Mouse (Mus musculus): ENCODE data around the gene Rab6b.

Rab6b gene

GRCm38 (mm10) chr9:103111621-103112470 lies at the start of gene Rab6b:
Gene Rab6b (plus strand): TSS chr9:103111787.
- Histone ChIP-seq H3K27me3 (ENCODE audit: insufficient read depth, low read length) (peaks cover 70% of the 10 kb centered on the region), H3K4me1 (replicated peaks; ENCODE audit: low read depth, low read length) (peaks cover 27% of the 10 kb centered on the region), H3K9me3 (ENCODE audit: low read length) (peaks cover 24% of the 10 kb centered on the region), H3K36me3 (ENCODE audit: insufficient read depth, low read length) (no peaks in the 10 kb centered on the region), H3K4me3 (replicated peaks; ENCODE audit: low read length) (peak within 1 kb of the TSS; percentile 84)
- TF ChIP-seq CTCF (conservative IDR thresholded peaks at IDR 0.05; ENCODE audit: low read length), result no peak
- TF ChIP-seq POU5F1 (IDR thresholded peaks at IDR 0.05; ENCODE audit: borderline replicate concordance, low read length), result no peak
- TF ChIP-seq NANOG (IDR thresholded peaks at IDR 0.05; ENCODE audit: borderline replicate concordance, low read length), result no peak

GRCm38 (mm10) chr9:103063591-103063990 lies 48.0 kb upstream of the Rab6b start:
- TF ChIP-seq POU5F1 (IDR thresholded peaks at IDR 0.05; ENCODE audit: borderline replicate concordance, low read length), result no peak
- no peak for TF ChIP-seq CTCF (conservative IDR thresholded peaks at IDR 0.05; ENCODE audit: low read length)
- TF ChIP-seq NANOG (IDR thresholded peaks at IDR 0.05; ENCODE audit: borderline replicate concordance, low read length), result no peak
- no peaks in the 10 kb centered on the region for H3K4me1 ChIP-seq (replicated peaks; ENCODE audit: low read depth, low read length)
- no peaks in the 10 kb centered on the region for H3K36me3 ChIP-seq (ENCODE audit: insufficient read depth, low read length)
- peaks cover 11% of the 10 kb centered on the region for H3K27me3 ChIP-seq (ENCODE audit: insufficient read depth, low read length)
- no peaks in the 10 kb centered on the region for H3K9me3 ChIP-seq (ENCODE audit: low read length)
- H3K4me3 ChIP-seq (replicated peaks; ENCODE audit: low read length), result no peak overlapping the region

- Histone ChIP-seq H3K36me3 (ENCODE audit: insufficient read depth, low read length) (no peaks in the 10 kb centered on the region), H3K27me3 (ENCODE audit: insufficient read depth, low read length) (peaks cover 13% of the 10 kb centered on the region), H3K4me3 (replicated peaks; ENCODE audit: low read length) (no peak overlapping the region), H3K9me3 (ENCODE audit: low read length) (no peaks in the 10 kb centered on the region), H3K4me1 (replicated peaks; ENCODE audit: low read depth, low read length) (no peaks in the 10 kb centered on the region)
- TF ChIP-seq CTCF (conservative IDR thresholded peaks at IDR 0.05; ENCODE audit: low read length) (no peak), NANOG (IDR thresholded peaks at IDR 0.05; ENCODE audit: borderline replicate concordance, low read length) (no peak), POU5F1 (IDR thresholded peaks at IDR 0.05; ENCODE audit: borderline replicate concordance, low read length) (no peak)
Measured at GRCm38 (mm10) chr9:103066845-103067244, 44.7 kb upstream of the Rab6b start.

- no peak overlapping the region for H3K4me3 ChIP-seq (replicated peaks; ENCODE audit: low read length)
- H3K27me3 ChIP-seq (ENCODE audit: insufficient read depth, low read length), result peaks cover 16% of the 10 kb centered on the region
- H3K9me3 ChIP-seq (ENCODE audit: low read length), result no peaks in the 10 kb centered on the region
- no peak for TF ChIP-seq CTCF (conservative IDR thresholded peaks at IDR 0.05; ENCODE audit: low read length)
- no peak for TF ChIP-seq NANOG (IDR thresholded peaks at IDR 0.05; ENCODE audit: borderline replicate concordance, low read length)
- TF ChIP-seq POU5F1 (IDR thresholded peaks at IDR 0.05; ENCODE audit: borderline replicate concordance, low read length), result no peak
- no peaks in the 10 kb centered on the region for H3K4me1 ChIP-seq (replicated peaks; ENCODE audit: low read depth, low read length)
- H3K36me3 ChIP-seq (ENCODE audit: insufficient read depth, low read length), result no peaks in the 10 kb centered on the region
Measured at GRCm38 (mm10) chr9:103067651-103068050, 43.9 kb upstream of the Rab6b start.

- no peak for TF ChIP-seq CTCF (conservative IDR thresholded peaks at IDR 0.05; ENCODE audit: low read length)
- no peak for TF ChIP-seq POU5F1 (IDR thresholded peaks at IDR 0.05; ENCODE audit: borderline replicate concordance, low read length)
- no peak for TF ChIP-seq NANOG (IDR thresholded peaks at IDR 0.05; ENCODE audit: borderline replicate concordance, low read length)
- Histone ChIP-seq H3K9me3 (ENCODE audit: low read length) (no peaks in the 10 kb centered on the region), H3K27me3 (ENCODE audit: insufficient read depth, low read length) (peaks cover 16% of the 10 kb centered on the region), H3K36me3 (ENCODE audit: insufficient read depth, low read length) (no peaks in the 10 kb centered on the region), H3K4me1 (replicated peaks; ENCODE audit: low read depth, low read length) (no peaks in the 10 kb centered on the region), H3K4me3 (replicated peaks; ENCODE audit: low read length) (no peak overlapping the region)
Measured at GRCm38 (mm10) chr9:103068769-103069168, 42.8 kb upstream of the Rab6b start.

- Histone ChIP-seq H3K4me3 (replicated peaks; ENCODE audit: low read length) (no peak overlapping the region), H3K36me3 (ENCODE audit: insufficient read depth, low read length) (no peaks in the 10 kb centered on the region)
- TF ChIP-seq CTCF (conservative IDR thresholded peaks at IDR 0.05; ENCODE audit: low read length) (no peak), POU5F1 (IDR thresholded peaks at IDR 0.05; ENCODE audit: borderline replicate concordance, low read length) (no peak), NANOG (IDR thresholded peaks at IDR 0.05; ENCODE audit: borderline replicate concordance, low read length) (no peak)
Measured at GRCm38 (mm10) chr9:103071541-103072203, 39.9 kb upstream of the Rab6b start.

GRCm38 (mm10) chr9:103072204-103072599 lies 39.4 kb upstream of the Rab6b start:
- peaks cover 4% of the 10 kb centered on the region; the same call in 1 of the 2 replicates for H3K4me1 ChIP-seq (replicated peaks; ENCODE audit: low read depth, low read length)
- H3K4me3 ChIP-seq (replicated peaks; ENCODE audit: low read length), result no peak overlapping the region
- peaks cover 27% of the 10 kb centered on the region for H3K27me3 ChIP-seq (ENCODE audit: insufficient read depth, low read length)
- no peaks in the 10 kb centered on the region for H3K36me3 ChIP-seq (ENCODE audit: insufficient read depth, low read length)
- H3K9me3 ChIP-seq (ENCODE audit: low read length), result no peaks in the 10 kb centered on the region
- TF ChIP-seq POU5F1 (IDR thresholded peaks at IDR 0.05; ENCODE audit: borderline replicate concordance, low read length), result no peak

More at GRCm38 (mm10) chr9:103071541-103072203, 39.9 kb upstream of the Rab6b start:
- peaks cover 24% of the 10 kb centered on the region for H3K27me3 ChIP-seq (ENCODE audit: insufficient read depth, low read length)
- no peaks in the 10 kb centered on the region for H3K9me3 ChIP-seq (ENCODE audit: low read length)
- H3K4me1 ChIP-seq (replicated peaks; ENCODE audit: low read depth, low read length), result no peaks in the 10 kb centered on the region

GRCm38 (mm10) chr9:103072926-103073515 lies 38.6 kb upstream of the Rab6b start:
- TF ChIP-seq POU5F1 (IDR thresholded peaks at IDR 0.05; ENCODE audit: borderline replicate concordance, low read length) (no peak), NANOG (IDR thresholded peaks at IDR 0.05; ENCODE audit: borderline replicate concordance, low read length) (no peak), CTCF (conservative IDR thresholded peaks at IDR 0.05; ENCODE audit: low read length) (no peak)
- Histone ChIP-seq H3K27me3 (ENCODE audit: insufficient read depth, low read length) (peaks cover 22% of the 10 kb centered on the region), H3K4me3 (replicated peaks; ENCODE audit: low read length) (no peak overlapping the region)

More at GRCm38 (mm10) chr9:103072926-103073515, 38.6 kb upstream of the Rab6b start:
- Histone ChIP-seq H3K36me3 (ENCODE audit: insufficient read depth, low read length) (no peaks in the 10 kb centered on the region), H3K9me3 (ENCODE audit: low read length) (0 out of 2 replicates have a peak, but pooled peaks cover 4% of the 10 kb centered on the region), H3K4me1 (replicated peaks; ENCODE audit: low read depth, low read length) (peaks cover 4% of the 10 kb centered on the region; the same call in 1 of the 2 replicates)
